Mouse (Mus musculus): ENCODE measurements around the gene H3f3a.

GRCm38 (mm10) chr1:180754376-180754775, 59.4 kb downstream of the H3f3a start:
- TF ChIP-seq CTCF (IDR thresholded peaks at IDR 0.05; ENCODE audit: extremely low read depth, insufficient read depth, low read length) (no peak), POLR2A (IDR thresholded peaks at IDR 0.05; ENCODE audit: extremely low read depth, insufficient read depth, low read length) (no peak)
